Mouse (Mus musculus): ENCODE results near the gene Mpv17l.
"Not testable (repeated sequence)": the region's sequence is repeated elsewhere in the genome, so short reads cannot be mapped to it uniquely, and the experiment has no call there.

Mpv17l gene

GRCm38 (mm10) chr16:13940139-13940846 lies 37.3 kb downstream of the Mpv17l start:
- peak; percentile 93 to 94 for DNase-seq

- DNase-seq, result no peak
Measured at GRCm38 (mm10) chr16:13940847-13941395, 38.0 kb downstream of the Mpv17l start.

- DNase-seq, result no peak
Measured at GRCm38 (mm10) chr16:13944178-13944577, 41.2 kb downstream of the Mpv17l start.

GRCm38 (mm10) chr16:13944752-13945151 lies 41.8 kb downstream of the Mpv17l start:
- DNase-seq, result no peak

- DNase-seq, result no peak
Measured at GRCm38 (mm10) chr16:13945153-13945552, 42.2 kb downstream of the Mpv17l start.

- no peak for DNase-seq
Measured at GRCm38 (mm10) chr16:13946306-13946705, 43.3 kb downstream of the Mpv17l start.

GRCm38 (mm10) chr16:13951245-13951644 lies 48.3 kb downstream of the Mpv17l start:
- DNase-seq, result no peak

GRCm38 (mm10) chr16:13962053-13962452 lies 59.1 kb downstream of the Mpv17l start:
- DNase-seq, result no peak

- no peak for DNase-seq
Measured at GRCm38 (mm10) chr16:13969096-13969495, 66.1 kb downstream of the Mpv17l start.

GRCm38 (mm10) chr16:13972051-13972450 lies 69.1 kb downstream of the Mpv17l start:
- DNase-seq, result no peak

GRCm38 (mm10) chr16:13976358-13976896 lies 73.5 kb downstream of the Mpv17l start:
- not testable (repeated sequence) for DNase-seq

GRCm38 (mm10) chr16:13977026-13977425 lies 74.1 kb downstream of the Mpv17l start:
- DNase-seq, result not testable (repeated sequence)

- DNase-seq, result not testable (repeated sequence)
Measured at GRCm38 (mm10) chr16:13981726-13982125, 78.8 kb downstream of the Mpv17l start.

GRCm38 (mm10) chr16:13983161-13983560 lies 80.2 kb downstream of the Mpv17l start:
- no peak for DNase-seq

GRCm38 (mm10) chr16:13986197-13986573 lies 83.2 kb downstream of the Mpv17l start:
- no peak for DNase-seq

GRCm38 (mm10) chr16:13986574-13987478 lies 83.9 kb downstream of the Mpv17l start, which contains the start of the genes 2900011O08Rik and Ifitm7:
2900011O08Rik (plus strand) TSS chr16:13986604.
Ifitm7 (minus strand) TSS chr16:13986888.
- DNase-seq, result peak; percentile 77

- DNase-seq, result no peak
Measured at GRCm38 (mm10) chr16:13992518-13993248, 89.7 kb downstream of the Mpv17l start.

GRCm38 (mm10) chr16:13994076-13994475 lies 91.1 kb downstream of the Mpv17l start:
- DNase-seq, result no peak

GRCm38 (mm10) chr16:13994502-13994901 lies 91.5 kb downstream of the Mpv17l start:
- no peak for DNase-seq

Data from cerebellum, postnatal 25 days (tissue).